26 mouse cellular contexts compared by ENCODE assay signal in the genomic region with DNA sequence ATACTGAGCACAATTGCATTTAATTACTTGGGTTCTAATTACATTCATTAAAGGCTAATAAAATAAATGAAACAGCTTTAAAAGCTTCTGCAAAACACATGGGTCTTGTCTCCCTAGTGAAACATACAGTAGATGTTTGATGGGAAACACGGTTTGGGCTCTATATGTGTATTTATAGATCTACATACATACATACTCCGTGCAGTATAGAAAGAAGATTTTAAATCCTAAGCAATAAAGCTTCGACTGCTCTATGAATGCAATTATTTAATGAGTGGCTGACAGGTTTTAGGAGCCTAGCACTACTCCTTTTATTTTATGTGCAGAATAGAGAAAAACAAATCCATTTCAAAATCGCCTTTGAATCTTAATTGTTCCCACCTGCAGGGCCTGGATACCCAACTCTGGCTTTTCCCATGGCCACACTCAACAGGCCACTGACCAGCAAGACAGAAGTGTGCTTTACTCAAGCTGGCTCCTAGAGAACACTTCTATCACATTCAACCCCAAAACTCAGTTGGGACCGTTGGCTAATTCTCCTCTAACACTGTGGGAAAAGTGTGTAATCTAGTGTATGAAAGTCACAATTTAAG. TPM values are rescaled to one million over a fixed set of nuclear protein-coding genes. Genes with fewer than 3 reads are reported as not detected.
A peak's percentile ranks its signal among the peaks of the same experiment; 100 is the strongest.
DNase-seq lines count a peak whose midpoint lies in the region; ATAC-seq lines count a peak whose summit lies in the region.
"Had no signal": no experiment of that assay in that cellular context is flagged by ENCODE, and none has a peak within 500 bp of the region (broad histone marks: within the 10 kb centered on the region; RNA-seq: fewer than 3 reads in every experiment).

No protein-coding gene starts in this region.

- no peak overlapping the region for H3K4me2 ChIP-seq in forebrain, embryonic 13.5 days
- no peak overlapping the region for H3K4me2 ChIP-seq in forebrain, embryonic 16.5 days (ENCODE audit: low read length)
- no peak overlapping the region for H3K4me2 ChIP-seq in kidney, embryonic 15.5 days
- H3K4me2 ChIP-seq: embryonic facial prominence, embryonic 12.5 days; limb, embryonic 15.5 days; lung, embryonic 14.5 days had no signal

- H3K9me3 ChIP-seq in forebrain, embryonic 13.5 days (replicated peaks) = no peaks in the 10 kb centered on the region
- H3K9me3 ChIP-seq in forebrain, embryonic 16.5 days (ENCODE audit: control insufficient read depth, low read length) = no peaks in the 10 kb centered on the region
- no peaks in the 10 kb centered on the region for H3K9me3 ChIP-seq in kidney, embryonic 15.5 days (replicated peaks)
- H3K9me3 ChIP-seq in limb, embryonic 10.5 days (replicated peaks) = no peaks in the 10 kb centered on the region
- H3K9me3 ChIP-seq: embryonic facial prominence, embryonic 12.5 days; limb, embryonic 15.5 days had no signal

- DNase-seq in kidney, postnatal 4 days = no peak
- DNase-seq in forelimb bud, embryonic 11.5 days (ENCODE audit: low read depth, low spot score) = peak; percentile 14
- DNase-seq in limb, embryonic 10.5 days (ENCODE audit: low spot score) = no peak
- DNase-seq in layer of hippocampus, adult 8-10 months (ENCODE audit: low spot score in 2 of 2) = no peak
- DNase-seq: adrenal gland, postnatal 14 days; cerebellum, adult 2 months; cerebellum, postnatal 36 days; forebrain, postnatal 0 days; gastrocnemius, postnatal 36 days; heart, adult 2 months; kidney, adult 9 months; lung, embryonic 14.5 days; lung, postnatal 36 days; right cerebral cortex, postnatal 14 days had no signal

- H3K36me3 ChIP-seq in forebrain, embryonic 13.5 days (ENCODE audit: poor library complexity, severe bottlenecking) = no peaks in the 10 kb centered on the region
- H3K36me3 ChIP-seq in forebrain, embryonic 16.5 days (ENCODE audit: control insufficient read depth, insufficient read depth) = no peaks in the 10 kb centered on the region
- H3K36me3 ChIP-seq in kidney, embryonic 15.5 days = no peaks in the 10 kb centered on the region
- no peaks in the 10 kb centered on the region for H3K36me3 ChIP-seq in limb, embryonic 10.5 days
- H3K36me3 ChIP-seq: embryonic facial prominence, embryonic 12.5 days; limb, embryonic 15.5 days had no signal

- no peak overlapping the region for H3K4me3 ChIP-seq in forebrain, embryonic 13.5 days
- no peak overlapping the region for H3K4me3 ChIP-seq in forebrain, embryonic 16.5 days (replicated peaks; ENCODE audit: low read length)
- H3K4me3 ChIP-seq in kidney, embryonic 15.5 days (replicated peaks) = no peak overlapping the region
- no peak overlapping the region for H3K4me3 ChIP-seq in limb, embryonic 10.5 days
- H3K4me3 ChIP-seq: embryonic facial prominence, embryonic 12.5 days; heart, adult 2 months; left cerebral cortex, adult 2 months; limb, embryonic 15.5 days; megakaryocyte, embryonic 14.5 days; myocyte had no signal

- no peaks in the 10 kb centered on the region for H3K27me3 ChIP-seq in forebrain, embryonic 13.5 days
- H3K27me3 ChIP-seq in forebrain, embryonic 16.5 days (replicated peaks; ENCODE audit: control insufficient read depth, insufficient read depth, low read length) = no peaks in the 10 kb centered on the region
- H3K27me3 ChIP-seq in kidney, embryonic 15.5 days = no peaks in the 10 kb centered on the region
- H3K27me3 ChIP-seq in limb, embryonic 10.5 days (ENCODE audit: low read depth, poor library complexity, severe bottlenecking) = no peaks in the 10 kb centered on the region
- H3K27me3 ChIP-seq: embryonic facial prominence, embryonic 12.5 days; limb, embryonic 15.5 days; megakaryocyte, embryonic 14.5 days had no signal

- H3K4me1 ChIP-seq in forebrain, embryonic 13.5 days = peaks cover 15% of the 10 kb centered on the region
- peaks cover 11% of the 10 kb centered on the region for H3K4me1 ChIP-seq in forebrain, embryonic 16.5 days (replicated peaks; ENCODE audit: control insufficient read depth, insufficient read depth, low read length)
- H3K4me1 ChIP-seq in kidney, embryonic 15.5 days = peaks cover 25% of the 10 kb centered on the region
- H3K4me1 ChIP-seq in limb, embryonic 10.5 days = peaks cover 52% of the 10 kb centered on the region
- H3K4me1 ChIP-seq: limb, embryonic 15.5 days; megakaryocyte, embryonic 14.5 days had no signal

- H3K27ac ChIP-seq in forebrain, embryonic 13.5 days = 0 out of 2 replicates have a peak overlapping the region, but pooled peaks have one; percentile 6
- no peak overlapping the region for H3K27ac ChIP-seq in forebrain, embryonic 16.5 days (ENCODE audit: low read length)
- H3K27ac ChIP-seq in kidney, embryonic 15.5 days = peak overlapping the region; percentile 79
- peak overlapping the region; percentile 62 for H3K27ac ChIP-seq in limb, embryonic 10.5 days
- H3K27ac ChIP-seq: embryonic facial prominence, embryonic 12.5 days; heart, adult 2 months; left cerebral cortex, adult 2 months; limb, embryonic 15.5 days; liver, embryonic 14.5 days; stomach, postnatal 0 days had no signal

- H3K9ac ChIP-seq in forebrain, embryonic 13.5 days = no peak overlapping the region
- H3K9ac ChIP-seq in forebrain, embryonic 16.5 days (replicated peaks; ENCODE audit: low read depth, low read length) = no peak overlapping the region
- H3K9ac ChIP-seq in kidney, embryonic 15.5 days = no peak overlapping the region
- H3K9ac ChIP-seq: embryonic facial prominence, embryonic 12.5 days; forebrain, postnatal 0 days; limb, embryonic 15.5 days; liver, embryonic 14.5 days; lung, embryonic 14.5 days had no signal

- WGBS in forebrain, embryonic 13.5 days = 48% methylated on average over 5 of the region's 5 CpGs
- 35% methylated on average over 5 of the region's 5 CpGs for WGBS in forebrain, embryonic 16.5 days
- WGBS in kidney, embryonic 15.5 days = 40% methylated on average over 5 of the region's 5 CpGs
- WGBS in limb, embryonic 10.5 days = 39% methylated on average over 5 of the region's 5 CpGs

- no peak; the same call in 1 of the 2 replicates for ATAC-seq in forebrain, embryonic 13.5 days
- ATAC-seq in forebrain, embryonic 16.5 days = no peak; the same call in 1 of the 2 replicates
- ATAC-seq in kidney, embryonic 15.5 days (replicated peaks; ENCODE audit: low FRiP score) = peak; percentile 60
- ATAC-seq: CD4-positive, CD25-positive, alpha-beta regulatory T cell, adult 4 months; inflammation-experienced regulatory T-cells, adult 6 months had no signal

RNA-seq across cellular contexts. Expression of a gene that starts 42.7 kb away (rescaled TPM):
- polyA plus RNA-seq in forebrain, embryonic 13.5 days (2015; fragmentation: Nextera tagmentation; extraction: Ambion mirVana) = 20.6 and 21.0 TPM in 2 replicates
- 18.3 and 18.8 TPM in 2 replicates for polyA plus RNA-seq in forebrain, embryonic 16.5 days (2015; fragmentation: Nextera tagmentation; extraction: Ambion mirVana)
- polyA plus RNA-seq in kidney, embryonic 15.5 days (2015; fragmentation: Nextera tagmentation; extraction: Ambion mirVana) = 16.7 and 18.8 TPM in 2 replicates
- polyA plus RNA-seq in limb, embryonic 10.5 days (2016; fragmentation: Nextera tagmentation; extraction: Ambion mirVana) = 18.0 and 19.0 TPM in 2 replicates
- 1 to 10 TPM; 6.5 to 7.9 (median 7.3) TPM for total RNA-seq in layer of hippocampus, adult 8-10 months (2022)
